ENCODE assay signal across 10 mouse cellular contexts in genomic region chr11:119664678-119665307, GRCm38 (mm10).
"Had no signal": no experiment of that assay in that cellular context is flagged by ENCODE, and none has a peak within 500 bp of the region (broad histone marks: within the 10 kb centered on the region; RNA-seq: fewer than 3 reads in every experiment).

No protein-coding gene starts in this region.

- DNase-seq: kidney, postnatal 14 days; left cerebral cortex, postnatal 4 days; lung, adult 18-20 months; right cerebral cortex, postnatal 14 days; thymus, postnatal 36 days had no signal

- H3K9ac ChIP-seq: kidney, embryonic 15.5 days; limb, embryonic 13.5 days; liver, embryonic 14.5 days; midbrain, embryonic 12.5 days had no signal

- H3K9me3 ChIP-seq: kidney, embryonic 15.5 days; limb, embryonic 13.5 days; midbrain, embryonic 12.5 days had no signal

- H3K36me3 ChIP-seq: kidney, embryonic 15.5 days; limb, embryonic 13.5 days; midbrain, embryonic 12.5 days had no signal

- H3K27ac ChIP-seq: kidney, embryonic 15.5 days; limb, embryonic 13.5 days; liver, embryonic 14.5 days; midbrain, embryonic 12.5 days had no signal

- H3K4me3 ChIP-seq: kidney, embryonic 15.5 days; limb, embryonic 13.5 days; midbrain, embryonic 12.5 days had no signal

- H3K4me2 ChIP-seq: kidney, embryonic 15.5 days; limb, embryonic 13.5 days; midbrain, embryonic 12.5 days had no signal

- ATAC-seq: midbrain, embryonic 16.5 days had no signal

- H3K27me3 ChIP-seq: kidney, embryonic 15.5 days; limb, embryonic 13.5 days; midbrain, embryonic 12.5 days had no signal
